Mouse (Mus musculus) ES-E14 (cell line): Measurements from ENCODE around the gene Thbd.

Experiments
- CHD2 ChIP-seq: IDR thresholded peaks from 2 replicates; pipeline ENCODE4 v1.6.1; 2014; ENCODE audit warnings: mild to moderate bottlenecking, low read depth, low read length, inconsistent platforms
- MAFK ChIP-seq: IDR thresholded peaks from 2 replicates; pipeline ENCODE4 v1.6.1; 2014; ENCODE audit warnings: mild to moderate bottlenecking, low read depth, low read length, inconsistent platforms; ENCODE audit not compliant: insufficient read depth
- ZC3H11A ChIP-seq: IDR thresholded peaks from 2 replicates; pipeline ENCODE4 v1.6.1; 2012; ENCODE audit warnings: low read depth, mild to moderate bottlenecking, inconsistent platforms, low read length, borderline replicate concordance
- ZNF384 ChIP-seq: IDR thresholded peaks from 2 replicates; pipeline ENCODE4 v1.6.1; 2012; ENCODE audit warnings: low read depth, low read length, inconsistent platforms

GRCm38 (mm10) chr2:148393149-148393548, 14.8 kb downstream of the Thbd start:
- no peak for TF ChIP-seq ZC3H11A
- TF ChIP-seq CHD2, result no peak
- no peak for TF ChIP-seq ZNF384
- no peak for TF ChIP-seq MAFK
